Mouse (Mus musculus) limb, embryonic 13.5 days (tissue): ENCODE data around the gene Metrn. TPM values are rescaled to one million over a fixed set of nuclear protein-coding genes. Genes with fewer than 3 reads are reported as not detected.
"Not testable (repeated sequence)": the region's sequence is repeated elsewhere in the genome, so short reads cannot be mapped to it uniquely, and the experiment has no call there.

Experiments
- ATAC-seq: fragments of 200-750 bp; cut with Nextera tagmentation; 2 replicates; pipeline ENCODE4 v1.8.0; 2017; ENCODE audit warnings: low read depth, moderate number of reproducible peaks, moderate TSS enrichment; ENCODE audit not compliant: low FRiP score
- H3K27ac ChIP-seq: fragments of 300-500 bp; sonication (generic); 2 replicates; pipeline ENCODE4 v1.5.1; 2015; ENCODE audit warnings: inconsistent platforms, mild to moderate bottlenecking, moderate library complexity
- H3K27me3 ChIP-seq: fragments of 300-500 bp; sonication (generic); 2 replicates; pipeline ENCODE4 v1.6.1; 2015; ENCODE audit warnings: mild to moderate bottlenecking, inconsistent platforms
- H3K36me3 ChIP-seq: fragments of 300-500 bp; sonication (generic); 2 replicates; pipeline ENCODE4 v1.6.1; 2015; ENCODE audit warnings: inconsistent platforms, mild to moderate bottlenecking, moderate library complexity
- H3K4me1 ChIP-seq: fragments of 300-500 bp; sonication (generic); 2 replicates; pipeline ENCODE4 v1.6.1; 2015; ENCODE audit warnings: inconsistent platforms
- H3K4me2 ChIP-seq: fragments of 300-500 bp; sonication (generic); replicated peaks from 2 replicates; pipeline ENCODE4 v1.6.1; 2015; ENCODE audit warnings: inconsistent platforms, mild to moderate bottlenecking, moderate library complexity
- H3K4me3 ChIP-seq: fragments of 300-500 bp; sonication (generic); 2 replicates; pipeline ENCODE4 v1.5.1; 2015; ENCODE audit warnings: moderate library complexity, mild to moderate bottlenecking, inconsistent platforms
- H3K9ac ChIP-seq: fragments of 300-500 bp; sonication (generic); 2 replicates; pipeline ENCODE4 v1.6.1; 2015; ENCODE audit warnings: mild to moderate bottlenecking, inconsistent platforms
- H3K9me3 ChIP-seq: fragments of 300-500 bp; sonication (generic); 2 replicates; pipeline ENCODE4 v1.6.1; 2016; ENCODE audit warnings: inconsistent platforms
- WGBS: fragments of 180-500 bp; shearing (Covaris S2); methylation state at CpG from one replicate; pipeline ENCODE4 v1.1.7; 2015; 5-methylcytosine and 5-hydroxymethylcytosine counted together
- polyA plus RNA-seq: library from polyadenylated mRNA; unstranded; fragments of >200 nt; fragmentation: Nextera tagmentation; extraction: Ambion mirVana; gene quantifications from 2 replicates; pipeline ENCODE4 v1.2.1, GENCODE M21; 2015

Metrn gene
- polyA plus RNA-seq, 1 experiment from 2014 or later: 52.5 TPM

DNA sequence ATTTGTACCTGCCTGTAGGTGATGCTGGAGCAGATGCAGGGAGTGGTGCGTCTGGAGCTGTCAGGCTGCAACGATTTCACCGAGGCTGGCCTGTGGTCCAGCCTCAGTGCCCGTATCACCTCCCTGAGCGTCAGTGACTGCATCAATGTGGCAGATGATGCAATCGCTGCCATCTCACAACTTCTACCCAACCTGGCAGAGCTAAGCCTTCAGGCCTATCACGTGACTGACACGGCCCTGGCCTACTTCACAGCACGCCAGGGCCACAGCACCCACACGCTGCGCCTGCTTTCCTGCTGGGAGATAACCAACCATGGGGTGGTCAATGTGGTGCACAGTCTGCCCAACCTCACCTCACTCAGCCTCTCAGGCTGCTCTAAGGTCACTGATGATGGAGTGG, 20.7 kb upstream of the Metrn start:
- WGBS: 75% methylated on average over 11 of the region's 11 CpGs

DNA sequence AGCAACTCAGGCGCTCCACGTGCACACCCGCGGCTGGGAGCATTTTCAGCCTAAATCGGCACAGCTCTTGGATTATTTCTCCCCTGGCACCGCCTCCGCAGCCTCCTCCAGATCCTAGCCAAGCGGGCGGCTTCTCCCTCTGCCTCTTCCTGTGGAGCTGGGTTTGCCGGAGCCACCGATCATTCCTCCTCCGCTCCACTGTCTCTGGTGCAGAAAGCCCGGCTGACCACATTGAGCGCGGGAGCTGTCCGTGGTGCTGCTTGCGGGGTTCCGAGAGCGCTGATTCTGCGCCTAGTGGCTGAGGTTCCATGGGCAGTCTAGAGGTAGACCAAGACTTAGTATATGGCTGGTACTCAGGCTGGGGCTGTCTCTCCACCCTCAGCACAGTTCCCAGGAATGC, 16.5 kb upstream of the Metrn start:
- H3K27ac ChIP-seq: no peak overlapping the region
- no peaks in the 10 kb centered on the region for H3K36me3 ChIP-seq
- no peak for ATAC-seq
- peaks cover 86% of the 10 kb centered on the region for H3K27me3 ChIP-seq
- H3K9ac ChIP-seq: no peak overlapping the region
- H3K9me3 ChIP-seq: no peaks in the 10 kb centered on the region
- 0 out of 2 replicates have a peak overlapping the region, but pooled peaks have one; percentile 14 for H3K4me2 ChIP-seq
- peaks cover 12% of the 10 kb centered on the region for H3K4me1 ChIP-seq
- 1% methylated on average over 20 of the region's 20 CpGs for whole genome bisulfite sequencing
- no peak overlapping the region for H3K4me3 ChIP-seq

More for the DNA sequence above, 20.7 kb upstream of the Metrn start:
- no peak overlapping the region for H3K9ac ChIP-seq
- H3K27me3 ChIP-seq: peaks cover 84% of the 10 kb centered on the region
- H3K4me1 ChIP-seq: peaks cover 6% of the 10 kb centered on the region; the same call in 1 of the 2 replicates
- H3K4me2 ChIP-seq: no peak overlapping the region
- no peak overlapping the region for H3K4me3 ChIP-seq
- ATAC-seq: no peak
- no peaks in the 10 kb centered on the region for H3K36me3 ChIP-seq
- H3K9me3 ChIP-seq: no peaks in the 10 kb centered on the region
- H3K27ac ChIP-seq: no peak overlapping the region

DNA sequence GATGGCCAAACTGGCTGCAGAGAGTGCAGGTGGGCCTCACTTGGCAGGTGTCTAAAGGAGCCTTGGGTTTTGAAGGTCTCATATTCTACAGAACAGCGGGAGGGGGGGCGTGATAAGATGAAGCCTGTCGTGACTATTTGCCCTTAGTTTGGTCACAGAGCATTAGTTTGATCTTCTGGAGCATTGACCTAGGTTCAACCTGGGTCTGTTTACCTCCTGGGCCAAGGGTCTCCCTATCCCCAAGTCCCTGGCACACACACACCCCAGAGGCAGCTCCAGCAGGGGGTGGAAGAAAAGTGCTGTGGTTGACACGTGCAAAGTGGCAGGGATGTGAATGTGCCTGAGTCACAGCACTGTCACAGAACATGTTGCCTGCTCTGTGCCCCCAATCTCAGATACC, 14.0 kb upstream of the Metrn start:
- peaks cover 82% of the 10 kb centered on the region for H3K27me3 ChIP-seq
- WGBS: 64% methylated on average over 4 of the region's 4 CpGs

DNA sequence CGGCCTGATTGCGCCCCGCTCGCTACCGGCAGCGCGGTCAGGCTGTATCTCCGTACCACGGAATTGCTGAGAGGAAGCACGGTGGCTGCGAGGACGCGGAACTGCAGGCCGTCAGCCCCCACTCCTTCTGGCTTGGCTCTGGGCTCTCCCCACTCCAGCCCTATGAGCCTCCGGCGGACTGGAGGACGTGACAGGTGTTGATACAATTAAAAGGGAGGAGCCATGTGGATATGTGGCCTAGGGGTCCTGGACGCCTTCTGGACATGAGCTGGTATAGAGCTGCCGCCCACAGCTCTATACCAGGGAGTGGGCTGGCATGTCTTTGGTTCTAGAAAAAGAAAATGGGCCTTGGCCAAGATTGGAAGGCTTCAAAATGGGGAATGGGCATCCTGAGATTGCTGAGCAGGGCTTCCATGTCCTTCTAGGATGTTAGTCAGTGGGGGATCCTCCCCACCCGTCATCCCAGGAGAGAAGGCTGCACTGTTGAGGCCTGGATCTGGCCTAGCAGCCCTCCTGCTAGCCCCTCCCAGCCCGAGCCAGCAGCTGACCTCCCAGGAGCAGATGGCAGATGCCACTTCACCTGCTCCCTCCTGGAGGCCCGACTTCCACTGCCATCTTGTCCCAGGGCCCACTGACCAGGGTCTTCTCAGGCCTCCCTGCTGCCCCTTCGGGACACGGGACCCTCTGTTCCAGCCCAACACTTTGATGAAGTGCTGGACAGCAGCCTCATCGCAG, 12.8 kb upstream of the Metrn start:
- no peaks in the 10 kb centered on the region for H3K36me3 ChIP-seq
- H3K27me3 ChIP-seq: peaks cover 76% of the 10 kb centered on the region
- 11% methylated on average over 25 of the region's 25 CpGs for WGBS
- H3K4me2 ChIP-seq: peak overlapping the region; percentile 97
- H3K9me3 ChIP-seq: no peaks in the 10 kb centered on the region
- ATAC-seq: peak; percentile 29; the same call in 1 of the 2 replicates
- peak overlapping the region; percentile 66 for H3K4me3 ChIP-seq
- no peak overlapping the region for H3K27ac ChIP-seq
- peaks cover 12% of the 10 kb centered on the region for H3K4me1 ChIP-seq
- H3K9ac ChIP-seq: peak overlapping the region; percentile 70

More for the DNA sequence above, 14.0 kb upstream of the Metrn start:
- Histone ChIP-seq H3K9ac (no peak overlapping the region), H3K4me2 (no peak overlapping the region), H3K4me1 (peaks cover 12% of the 10 kb centered on the region), H3K36me3 (no peaks in the 10 kb centered on the region), H3K4me3 (no peak overlapping the region), H3K9me3 (no peaks in the 10 kb centered on the region), H3K27ac (no peak overlapping the region)
- no peak for ATAC-seq

DNA sequence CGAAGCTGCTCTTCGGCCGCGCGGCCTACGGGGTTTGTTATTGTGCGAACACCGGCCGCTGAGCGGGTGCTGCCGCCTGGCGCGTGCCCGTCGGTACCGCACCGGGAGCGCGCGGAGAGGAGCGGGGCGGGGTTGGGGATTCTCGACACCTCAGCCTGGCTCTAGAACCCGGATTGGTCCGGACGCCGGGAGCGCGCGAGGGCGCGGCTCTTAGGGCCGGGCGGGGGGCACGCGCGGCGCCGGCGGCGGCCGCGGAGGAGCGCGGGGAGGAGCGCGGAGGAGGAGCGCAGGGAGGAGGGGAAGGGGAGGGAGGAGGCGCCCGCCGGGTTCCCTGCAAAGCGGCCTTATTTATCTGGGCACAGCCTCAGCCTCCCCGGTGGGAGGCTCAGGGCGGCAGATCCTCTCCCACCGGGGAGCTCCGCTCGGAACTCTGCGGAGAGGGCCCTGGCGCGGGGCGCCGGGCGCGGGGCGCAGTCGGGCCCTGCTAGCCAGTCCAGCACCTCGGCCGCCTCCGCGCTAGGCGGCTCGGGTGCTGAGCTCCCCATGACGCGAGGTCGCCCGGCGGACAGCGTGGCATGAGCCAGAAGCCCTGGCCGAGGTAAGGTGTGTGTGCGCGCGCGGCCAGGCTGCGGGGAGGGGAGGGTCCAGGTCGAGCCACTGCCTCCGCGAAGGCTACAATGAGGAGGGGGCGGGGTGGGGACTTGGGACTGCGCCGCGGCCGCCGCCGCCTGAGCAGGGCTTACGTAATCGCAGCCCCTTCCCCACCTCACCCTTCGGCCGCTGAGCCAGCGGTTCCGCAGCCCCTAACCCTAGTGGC, 12.1 kb upstream of the Metrn start, which contains the start of gene Fbxl16:
Gene Fbxl16 (plus strand): TSS at position 297 of the 817 bp plus-strand sequence.
- peaks cover 68% of the 10 kb centered on the region for H3K27me3 ChIP-seq

DNA sequence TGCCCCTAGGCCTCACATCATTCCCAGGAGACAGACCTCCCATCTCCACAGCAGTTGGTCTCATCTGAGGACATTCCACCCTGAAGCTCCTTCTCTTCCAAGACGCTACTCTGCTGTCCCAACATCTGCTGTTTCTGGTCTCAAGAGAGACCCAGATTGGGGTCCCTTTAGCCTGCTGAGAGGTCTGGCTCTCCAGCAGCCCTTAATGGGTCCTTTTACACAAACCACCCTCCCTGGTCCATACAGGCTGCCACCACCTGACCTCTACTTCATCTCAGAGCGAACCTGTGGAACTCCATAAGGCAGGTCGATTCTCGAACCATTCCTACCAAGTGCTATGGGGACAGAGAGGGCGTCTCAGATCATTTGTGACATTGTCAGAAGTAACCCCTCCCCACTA, 11.1 kb upstream of the Metrn start:
- WGBS: 35% methylated on average over 5 of the region's 5 CpGs
- H3K9ac ChIP-seq: no peak overlapping the region
- peak overlapping the region; percentile 97 for H3K4me2 ChIP-seq

More for the DNA sequence above, 12.1 kb upstream of the Metrn start, which contains the start of gene Fbxl16:
- Histone ChIP-seq H3K9me3 (no peaks in the 10 kb centered on the region), H3K4me2 (peak within 1 kb of the TSS; percentile 97), H3K36me3 (no peaks in the 10 kb centered on the region), H3K4me1 (peaks cover 12% of the 10 kb centered on the region), H3K27ac (no peak within 1 kb of the TSS), H3K9ac (peak within 1 kb of the TSS; percentile 70), H3K4me3 (peak within 1 kb of the TSS; percentile 66)
- peak; percentile 84 for ATAC-seq
- WGBS: under 1% methylated on average over 75 of the region's 100 CpGs

DNA sequence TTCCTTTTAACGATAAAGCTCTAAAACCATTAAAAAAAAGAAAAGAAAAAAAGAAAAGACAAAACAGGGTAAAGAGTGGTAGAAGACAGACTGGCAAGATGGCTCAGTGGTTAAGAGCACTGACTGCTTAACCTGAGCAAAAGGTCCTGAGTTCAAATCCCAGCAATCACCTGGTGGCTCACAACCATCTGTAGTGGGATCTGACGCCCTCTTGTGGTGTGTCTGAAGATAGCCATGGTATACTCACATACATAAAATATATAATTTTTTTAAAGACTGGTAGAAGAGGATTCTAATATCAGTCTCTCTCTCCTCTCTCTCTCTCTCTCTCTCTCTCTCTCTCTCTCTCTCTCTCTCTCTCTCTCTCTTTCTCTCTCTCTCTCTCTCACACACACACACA, 10.5 kb upstream of the Metrn start:
- Histone ChIP-seq H3K4me1 (peaks cover 12% of the 10 kb centered on the region), H3K27me3 (peaks cover 72% of the 10 kb centered on the region)
- H3K36me3 ChIP-seq, H3K27ac ChIP-seq, H3K9ac ChIP-seq, ATAC-seq, H3K9me3 ChIP-seq, H3K4me3 ChIP-seq, H3K4me2 ChIP-seq: not testable (repeated sequence)
- WGBS: 38% methylated on average over 2 of the region's 2 CpGs

More for the DNA sequence above, 11.1 kb upstream of the Metrn start:
- no peak overlapping the region for H3K27ac ChIP-seq
- no peaks in the 10 kb centered on the region for H3K36me3 ChIP-seq
- H3K27me3 ChIP-seq: peaks cover 72% of the 10 kb centered on the region
- H3K4me3 ChIP-seq: peak overlapping the region; percentile 66
- ATAC-seq: no peak
- no peaks in the 10 kb centered on the region for H3K9me3 ChIP-seq
- peaks cover 9% of the 10 kb centered on the region for H3K4me1 ChIP-seq

DNA sequence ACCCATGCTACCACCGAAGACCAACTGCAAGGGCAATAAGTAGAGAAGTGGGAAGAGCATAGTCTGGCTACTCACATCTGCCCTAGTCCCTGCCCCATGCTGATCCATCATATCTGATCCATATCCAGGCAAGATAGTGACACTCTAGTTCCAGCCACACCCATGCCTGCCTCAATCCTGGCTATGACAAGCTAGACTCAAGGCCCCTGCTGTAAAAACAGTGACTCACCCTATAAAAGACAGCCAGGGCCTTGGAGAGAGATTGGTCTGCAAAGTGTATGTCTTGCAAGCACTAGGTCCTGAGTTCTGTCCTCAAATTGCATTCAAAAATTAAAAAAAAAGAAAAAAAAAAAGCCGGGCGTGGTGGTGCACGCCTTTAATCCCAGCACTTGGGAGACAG, 9.6 kb upstream of the Metrn start:
- Histone ChIP-seq H3K9ac (no peak overlapping the region), H3K4me1 (peaks cover 12% of the 10 kb centered on the region), H3K36me3 (no peaks in the 10 kb centered on the region), H3K27ac (no peak overlapping the region), H3K4me3 (no peak overlapping the region), H3K27me3 (peaks cover 69% of the 10 kb centered on the region), H3K4me2 (no peak overlapping the region), H3K9me3 (no peaks in the 10 kb centered on the region)
- 76% methylated on average over 4 of the region's 4 CpGs for WGBS
- no peak for ATAC-seq

DNA sequence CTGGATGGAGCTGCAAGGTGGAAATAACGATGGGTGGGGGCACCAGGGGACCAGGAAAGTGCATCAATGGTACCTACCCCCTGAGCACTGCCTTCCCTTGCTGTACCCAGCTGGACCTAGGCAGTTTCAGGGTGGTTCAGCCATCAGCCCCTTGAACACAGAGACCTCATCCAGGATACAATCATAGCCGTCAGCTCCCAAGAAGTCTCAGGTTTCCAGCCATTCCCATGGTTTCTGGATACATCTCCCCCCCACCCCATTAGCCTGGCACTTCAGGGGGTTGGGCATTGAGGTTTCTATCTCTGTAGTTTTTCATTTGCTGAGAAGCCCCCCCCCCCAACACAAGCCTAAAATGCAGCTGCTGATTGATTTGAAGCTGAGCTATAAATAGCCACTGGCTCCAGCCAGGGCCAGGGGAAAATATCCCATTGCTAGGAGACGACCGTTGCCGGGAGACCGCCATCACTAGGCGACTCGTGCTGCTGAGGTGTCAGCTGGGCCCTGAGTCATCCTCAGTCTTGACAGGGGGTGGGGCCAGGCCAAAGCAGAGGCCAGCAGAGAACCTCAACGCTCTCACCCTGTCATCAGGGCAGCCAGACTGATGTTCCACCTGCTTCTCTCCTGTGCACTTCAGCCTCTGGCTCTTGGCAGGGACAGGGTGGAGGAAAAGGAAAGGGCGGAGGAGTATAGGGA, 6.0 kb upstream of the Metrn start:
- WGBS: 11% methylated on average over 10 of the region's 10 CpGs
- Histone ChIP-seq H3K9ac (peak overlapping the region; percentile 50; the same call in 1 of the 2 replicates), H3K4me2 (no peak overlapping the region), H3K36me3 (no peaks in the 10 kb centered on the region), H3K27ac (no peak overlapping the region), H3K4me3 (no peak overlapping the region), H3K4me1 (peaks cover 2% of the 10 kb centered on the region; the same call in 1 of the 2 replicates), H3K27me3 (peaks cover 38% of the 10 kb centered on the region), H3K9me3 (no peaks in the 10 kb centered on the region)
- no peak for ATAC-seq

DNA sequence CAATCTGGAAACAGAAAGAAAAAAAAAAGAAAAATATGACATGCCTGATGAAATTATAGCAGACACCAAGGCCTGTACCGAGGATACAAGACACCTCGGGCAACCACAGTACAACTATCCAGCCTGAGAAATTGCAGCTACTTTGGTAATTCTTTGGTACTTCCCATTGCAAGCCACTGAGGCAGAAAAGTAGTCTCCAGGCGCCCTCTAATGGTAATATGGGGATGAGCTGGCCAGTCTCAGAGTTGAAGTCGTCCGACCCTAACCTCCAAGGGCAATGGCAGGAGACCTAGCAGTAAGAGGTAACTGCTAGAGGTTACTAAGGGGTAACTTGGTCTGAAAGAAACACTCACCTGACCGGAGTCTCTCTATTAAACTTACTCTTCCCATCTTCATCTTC, 4.1 kb upstream of the Metrn start:
- H3K4me1 ChIP-seq: peaks cover 14% of the 10 kb centered on the region
- no peak overlapping the region for H3K4me3 ChIP-seq
- H3K36me3 ChIP-seq: no peaks in the 10 kb centered on the region
- ATAC-seq: no peak
- peaks cover 24% of the 10 kb centered on the region for H3K27me3 ChIP-seq
- H3K9ac ChIP-seq: no peak overlapping the region
- no peak overlapping the region for H3K27ac ChIP-seq
- no peak overlapping the region for H3K4me2 ChIP-seq
- WGBS: 10% methylated on average over 6 of the region's 6 CpGs
- H3K9me3 ChIP-seq: no peaks in the 10 kb centered on the region

DNA sequence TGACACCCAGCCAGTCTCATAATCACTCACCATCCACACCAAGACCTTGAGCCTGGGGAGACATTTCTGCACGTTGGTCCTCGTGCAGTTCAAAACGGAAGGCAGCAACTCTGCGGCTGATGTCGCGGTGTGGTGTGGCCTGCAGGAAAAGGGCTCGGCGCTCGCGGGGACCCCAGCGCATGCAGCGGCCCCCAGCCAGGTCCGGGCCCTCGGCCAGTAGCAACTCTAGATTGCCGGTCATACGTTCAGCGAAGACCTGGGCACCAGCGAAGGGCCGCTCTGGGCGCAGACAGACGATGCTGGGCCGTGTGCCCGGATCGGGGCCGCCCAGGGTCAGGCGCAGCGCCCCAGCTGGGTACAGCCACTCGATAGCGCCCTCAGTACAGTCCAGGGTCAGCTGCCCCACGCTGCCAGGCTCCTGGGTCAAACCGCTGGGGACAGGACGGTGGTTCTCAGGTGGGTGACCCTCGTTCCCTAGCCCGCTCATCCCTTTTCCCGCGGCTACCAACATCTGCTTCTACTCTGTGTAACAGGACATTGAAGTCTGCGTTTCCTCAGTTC, 645 bp downstream of the Metrn start:
- H3K27me3 ChIP-seq: peaks cover 1% of the 10 kb centered on the region; the same call in 1 of the 2 replicates
- peak overlapping the region; percentile 81 for H3K9ac ChIP-seq
- H3K4me2 ChIP-seq: peak overlapping the region; percentile 91
- H3K4me3 ChIP-seq: peak overlapping the region; percentile 77
- ATAC-seq: 0 out of 2 replicates have a peak, but pooled peaks have one; percentile 3
- H3K9me3 ChIP-seq: no peaks in the 10 kb centered on the region
- H3K36me3 ChIP-seq: no peaks in the 10 kb centered on the region
- peaks cover 45% of the 10 kb centered on the region for H3K4me1 ChIP-seq
- under 1% methylated on average over 37 of the region's 37 CpGs for WGBS
- peak overlapping the region; percentile 17; the same call in 1 of the 2 replicates for H3K27ac ChIP-seq
